Mouse (Mus musculus): ENCODE data around the gene Tbx2.

Gene Tbx2

GRCm38 (mm10) chr11:85832231-85832924, at the start of gene Tbx2:
TSS of gene Tbx2 (plus strand) at chr11:85832551.
- peak; percentile 34 for DNase-seq (ENCODE audit: low spot score)

GRCm38 (mm10) chr11:85786113-85786718, 46.1 kb upstream of the Tbx2 start:
- DNase-seq (ENCODE audit: low spot score) = peak; percentile 87

- DNase-seq (ENCODE audit: low spot score) = no peak
Measured at GRCm38 (mm10) chr11:85789750-85790149, 42.6 kb upstream of the Tbx2 start.

GRCm38 (mm10) chr11:85790267-85790666, 42.1 kb upstream of the Tbx2 start:
- DNase-seq (ENCODE audit: low spot score) = no peak

- peak; percentile 22 for DNase-seq (ENCODE audit: low spot score)
Measured at GRCm38 (mm10) chr11:85791212-85791611, 41.1 kb upstream of the Tbx2 start.

- DNase-seq (ENCODE audit: low spot score) = no peak
Measured at GRCm38 (mm10) chr11:85792534-85793215, 39.7 kb upstream of the Tbx2 start.

GRCm38 (mm10) chr11:85799456-85799855, 32.9 kb upstream of the Tbx2 start:
- no peak for DNase-seq (ENCODE audit: low spot score)

- DNase-seq (ENCODE audit: low spot score) = no peak
Measured at GRCm38 (mm10) chr11:85799856-85800255, 32.5 kb upstream of the Tbx2 start.

- no peak for DNase-seq (ENCODE audit: low spot score)
Measured at GRCm38 (mm10) chr11:85800380-85800779, 32.0 kb upstream of the Tbx2 start.

GRCm38 (mm10) chr11:85804048-85804447, 28.3 kb upstream of the Tbx2 start:
- no peak for DNase-seq (ENCODE audit: low spot score)

- DNase-seq (ENCODE audit: low spot score) = no peak
Measured at GRCm38 (mm10) chr11:85805779-85806178, 26.6 kb upstream of the Tbx2 start.

- DNase-seq (ENCODE audit: low spot score) = no peak
Measured at GRCm38 (mm10) chr11:85807353-85807752, 25.0 kb upstream of the Tbx2 start.

- DNase-seq (ENCODE audit: low spot score) = no peak
Measured at GRCm38 (mm10) chr11:85811229-85811628, 21.1 kb upstream of the Tbx2 start.

- DNase-seq (ENCODE audit: low spot score) = no peak
Measured at GRCm38 (mm10) chr11:85811676-85812075, 20.7 kb upstream of the Tbx2 start.

GRCm38 (mm10) chr11:85812201-85812966, 20.0 kb upstream of the Tbx2 start:
- DNase-seq (ENCODE audit: low spot score) = no peak

- DNase-seq (ENCODE audit: low spot score) = no peak
Measured at GRCm38 (mm10) chr11:85814678-85815077, 17.7 kb upstream of the Tbx2 start.

GRCm38 (mm10) chr11:85816471-85816870, 15.9 kb upstream of the Tbx2 start:
- no peak for DNase-seq (ENCODE audit: low spot score)

- DNase-seq (ENCODE audit: low spot score) = no peak
Measured at GRCm38 (mm10) chr11:85818401-85818800, 13.9 kb upstream of the Tbx2 start.

GRCm38 (mm10) chr11:85820959-85821358, 11.4 kb upstream of the Tbx2 start:
- DNase-seq (ENCODE audit: low spot score) = peak; percentile 48

GRCm38 (mm10) chr11:85821659-85822058, 10.7 kb upstream of the Tbx2 start:
- no peak for DNase-seq (ENCODE audit: low spot score)

GRCm38 (mm10) chr11:85823181-85823580, 9.2 kb upstream of the Tbx2 start:
- DNase-seq (ENCODE audit: low spot score) = peak; percentile 70

GRCm38 (mm10) chr11:85823794-85824193, 8.6 kb upstream of the Tbx2 start:
- no peak for DNase-seq (ENCODE audit: low spot score)
